Mouse (Mus musculus) ES-Bruce4 (cell line): Measurements from ENCODE around the gene Serbp1. TPM values are rescaled to one million over a fixed set of nuclear protein-coding genes. Genes with fewer than 3 reads are reported as not detected.

Experiments
- H3K27ac ChIP-seq: 2 replicates; pipeline ENCODE4 v1.5.1; 2012; ENCODE audit warnings: low read length, inconsistent platforms; ENCODE audit not compliant: insufficient read depth
- H3K27me3 ChIP-seq: 2 replicates; pipeline ENCODE4 v1.6.1; 2012; ENCODE audit warnings: mild to moderate bottlenecking, low read length, inconsistent platforms; ENCODE audit not compliant: control insufficient read depth, poor library complexity, insufficient read depth, severe bottlenecking
- H3K36me3 ChIP-seq: 2 replicates; pipeline ENCODE4 v1.6.1; 2012; ENCODE audit warnings: inconsistent platforms, mild to moderate bottlenecking, low read length, moderate library complexity; ENCODE audit not compliant: control insufficient read depth, poor library complexity, insufficient read depth, severe bottlenecking
- H3K4me1 ChIP-seq: one replicate; pipeline ENCODE4 v1.8.1; 2011; ENCODE audit warnings: low read length; ENCODE audit not compliant: control insufficient read depth, insufficient read depth
- H3K4me3 ChIP-seq: 2 replicates; pipeline ENCODE4 v1.5.1; 2011; ENCODE audit warnings: low read depth, mild to moderate bottlenecking, low read length
- H3K9ac ChIP-seq: 2 replicates; pipeline ENCODE4 v1.6.1; 2012; ENCODE audit warnings: low read depth, mild to moderate bottlenecking, inconsistent platforms; ENCODE audit not compliant: poor library complexity, severe bottlenecking
- H3K9me3 ChIP-seq: replicated peaks from 2 replicates; pipeline ENCODE4 v1.6.1; 2012; ENCODE audit warnings: mild to moderate bottlenecking, low read length, inconsistent platforms; ENCODE audit not compliant: control insufficient read depth, poor library complexity, insufficient read depth, severe bottlenecking
- CTCF ChIP-seq: IDR thresholded peaks from one replicate; pipeline ENCODE4 v1.8.1; 2011; ENCODE audit warnings: low read depth, low read length
- EP300 ChIP-seq: IDR thresholded peaks from 2 replicates; pipeline ENCODE4 v1.6.1; 2011; ENCODE audit warnings: low read depth, low read length; ENCODE audit not compliant: insufficient read depth
- POLR2A ChIP-seq: IDR thresholded peaks from one replicate; pipeline ENCODE4 v1.8.1; 2011; ENCODE audit warnings: low read length; ENCODE audit not compliant: insufficient read depth
- polyA plus RNA-seq: library from polyadenylated mRNA; stranded (reverse); fragments of >200 nt; gene quantifications from 2 replicates; pipeline ENCODE4 v1.2.4, GENCODE M21; 2011; ENCODE audit warnings: low read depth; ENCODE audit not compliant: missing spikeins, insufficient read depth, insufficient read length

Gene Serbp1
- polyA plus RNA-seq, 1 experiment, result 1,955 TPM

DNA sequence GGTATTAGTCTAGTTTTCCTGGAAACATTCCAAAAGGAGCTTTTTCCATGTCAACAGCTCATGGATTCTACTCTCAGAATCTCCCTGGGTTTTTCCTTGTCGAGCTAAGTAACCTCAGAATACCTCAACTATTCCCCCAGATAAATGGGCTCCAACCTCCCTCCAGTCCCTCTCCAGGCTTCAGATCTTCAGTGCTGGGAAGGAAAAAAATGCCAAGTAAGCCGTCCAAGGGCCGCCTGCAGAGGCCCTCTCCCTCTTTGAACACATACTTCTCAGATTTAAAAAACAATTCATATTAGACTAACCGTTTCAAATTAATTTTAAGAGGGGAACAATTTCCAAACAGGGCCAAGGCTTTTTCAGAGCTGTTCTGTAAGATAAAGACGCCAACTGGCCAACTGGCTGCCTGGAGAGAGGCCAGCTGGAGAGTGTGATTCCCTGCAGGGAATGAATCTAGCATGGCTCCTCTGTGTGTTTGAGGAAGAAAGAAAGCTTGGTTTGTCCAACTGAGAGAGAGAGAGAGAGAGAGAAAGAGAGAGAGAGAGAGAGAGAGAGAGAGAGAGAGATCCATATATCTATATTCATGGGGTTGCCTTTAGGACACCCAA lies 37.2 kb upstream of the Serbp1 start:
- Histone ChIP-seq H3K27ac (no peak overlapping the region), H3K9me3 (no peaks in the 10 kb centered on the region), H3K36me3 (no peaks in the 10 kb centered on the region), H3K9ac (no peak overlapping the region), H3K27me3 (no peaks in the 10 kb centered on the region), H3K4me1 (peaks cover 3% of the 10 kb centered on the region), H3K4me3 (no peak overlapping the region)
- TF ChIP-seq POLR2A (no peak), CTCF (no peak), EP300 (no peak)

GRCm38 (mm10) chr6:67205081-67206037 lies 32.6 kb upstream of the Serbp1 start:
- Histone ChIP-seq H3K9me3 (no peaks in the 10 kb centered on the region), H3K4me1 (peaks cover 3% of the 10 kb centered on the region), H3K36me3 (no peaks in the 10 kb centered on the region), H3K9ac (peak overlapping the region; percentile 52), H3K27ac (peak overlapping the region; percentile 88), H3K4me3 (peak overlapping the region; percentile 54), H3K27me3 (no peaks in the 10 kb centered on the region)
- TF ChIP-seq POLR2A, result no peak
- TF ChIP-seq CTCF, result no peak
- no peak for TF ChIP-seq EP300

DNA sequence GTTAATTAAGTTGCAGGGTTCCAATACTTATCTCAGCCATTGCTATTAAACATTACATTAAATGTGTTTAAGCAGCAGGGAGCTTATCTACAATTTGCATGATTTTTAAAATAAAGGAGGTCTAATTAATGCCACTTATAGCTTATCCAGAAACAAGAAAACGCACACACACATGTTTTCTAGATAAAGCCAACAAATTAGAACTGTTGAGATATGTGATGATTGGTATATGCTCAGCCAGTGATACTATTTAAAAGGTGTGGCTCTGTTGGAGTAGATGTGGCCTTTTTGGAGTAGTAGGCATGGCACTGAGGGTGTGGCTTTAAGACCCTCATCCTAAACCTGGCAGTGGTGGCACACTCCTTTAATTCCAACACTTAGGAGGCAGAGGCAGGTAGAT lies 25.6 kb upstream of the Serbp1 start:
- H3K27me3 ChIP-seq, result no peaks in the 10 kb centered on the region
- H3K9ac ChIP-seq, result no peak overlapping the region
- TF ChIP-seq POLR2A (no peak), EP300 (no peak), CTCF (no peak)
- no peaks in the 10 kb centered on the region for H3K4me1 ChIP-seq
- H3K27ac ChIP-seq, result no peak overlapping the region
- no peaks in the 10 kb centered on the region for H3K9me3 ChIP-seq
- H3K4me3 ChIP-seq, result no peak overlapping the region
- H3K36me3 ChIP-seq, result no peaks in the 10 kb centered on the region

DNA sequence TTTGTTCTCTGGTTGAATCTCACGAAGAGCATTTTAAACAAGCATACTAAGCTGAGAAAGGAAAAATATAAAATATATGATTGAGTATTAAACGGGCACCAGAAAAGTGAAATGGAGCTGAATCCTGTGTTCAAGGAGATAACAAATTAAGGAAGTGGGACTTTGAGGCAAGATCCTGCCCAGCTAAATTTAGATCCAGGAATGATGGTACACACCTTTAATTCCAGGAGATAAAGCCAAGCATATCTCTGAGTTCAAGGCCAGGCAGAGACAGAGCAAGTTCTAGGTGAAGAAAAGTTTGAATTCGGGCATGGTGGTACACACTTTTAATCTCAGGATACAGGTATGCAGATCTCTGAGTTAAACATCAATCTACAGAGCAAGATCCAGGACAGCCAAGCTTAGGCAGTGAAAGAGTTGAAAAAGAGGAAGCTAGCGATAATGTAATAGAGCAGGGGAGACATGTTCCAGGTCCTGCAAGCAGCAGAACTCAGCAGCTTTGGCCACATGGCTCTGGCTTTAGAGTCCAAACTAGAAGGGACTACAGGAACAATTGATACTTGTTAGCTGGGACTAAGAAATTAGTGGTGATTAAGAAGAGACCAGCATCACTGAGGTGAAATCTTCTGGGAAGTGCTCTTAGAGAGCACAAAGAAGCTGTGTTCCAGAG lies 24.4 kb upstream of the Serbp1 start:
- no peaks in the 10 kb centered on the region for H3K36me3 ChIP-seq
- H3K9me3 ChIP-seq, result no peaks in the 10 kb centered on the region
- H3K27ac ChIP-seq, result no peak overlapping the region
- no peaks in the 10 kb centered on the region for H3K4me1 ChIP-seq
- TF ChIP-seq EP300 (no peak), CTCF (no peak), POLR2A (no peak)
- H3K27me3 ChIP-seq, result no peaks in the 10 kb centered on the region
- H3K4me3 ChIP-seq, result no peak overlapping the region
- no peak overlapping the region for H3K9ac ChIP-seq

- Histone ChIP-seq H3K4me3 (no peak overlapping the region), H3K9me3 (no peaks in the 10 kb centered on the region), H3K4me1 (peaks cover 1% of the 10 kb centered on the region), H3K27me3 (no peaks in the 10 kb centered on the region), H3K27ac (no peak overlapping the region), H3K36me3 (no peaks in the 10 kb centered on the region), H3K9ac (no peak overlapping the region)
- TF ChIP-seq POLR2A (no peak), CTCF (no peak)
Measured at GRCm38 (mm10) chr6:67217402-67217801, 20.6 kb upstream of the Serbp1 start.
